Mouse (Mus musculus) brain, embryonic 14.5 days (tissue): Measurements from ENCODE around the gene Svs1.

Source experiments
- CTCF ChIP-seq: fragments of 200-500 bp; IDR thresholded peaks from 2 replicates; pipeline ENCODE4 v1.5.1; 2012; ENCODE audit warnings: inconsistent platforms, mild to moderate bottlenecking, moderate library complexity, borderline replicate concordance; ENCODE audit not compliant: insufficient read depth, insufficient read length; ENCODE audit errors: extremely low read depth
- POLR2A ChIP-seq: fragments of 200-500 bp; IDR thresholded peaks from 2 replicates; pipeline ENCODE4 v1.6.1; 2012; ENCODE audit warnings: mild to moderate bottlenecking, inconsistent platforms, borderline replicate concordance; ENCODE audit not compliant: poor library complexity, insufficient read depth, insufficient read length, severe bottlenecking; ENCODE audit errors: extremely low read depth

DNA sequence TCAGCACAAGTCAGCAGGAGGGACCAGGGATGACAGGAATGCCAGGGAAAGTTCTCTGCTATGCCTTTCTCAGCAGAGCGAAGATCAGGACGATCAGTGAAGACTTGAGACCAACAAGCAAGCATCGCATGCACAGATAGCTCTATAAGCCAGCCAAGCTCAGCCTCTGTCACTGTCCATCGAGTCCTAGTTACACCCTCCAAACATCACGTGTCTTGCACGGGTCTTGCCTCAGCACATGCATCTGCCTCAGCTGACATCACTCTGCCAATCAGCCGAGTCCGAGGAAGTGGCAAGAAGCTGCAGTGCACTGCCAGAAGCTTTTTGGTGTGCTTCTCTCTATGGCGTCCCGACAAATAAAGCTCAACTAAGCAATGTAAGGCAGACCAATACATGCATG, 36.7 kb downstream of the Svs1 start:
- TF ChIP-seq CTCF (no peak), POLR2A (no peak)
